Mouse (Mus musculus): ENCODE measurements at regions not wholly inside any gene's neighbourhood (a gene's known extent, or its start where the extent isn't known, plus 50 kb on each side); places are given as distances from the start of the nearest gene placed in this dataset.

GRCm38 (mm10) chr3:81535448-81536205 is 396.8 kb upstream of the Ctso start:
- Histone ChIP-seq H3K4me3 (ENCODE audit: insufficient read depth, low read depth, low read length) (no peak overlapping the region), H3K27me3 (ENCODE audit: control insufficient read depth, insufficient read depth, low read length) (no peaks in the 10 kb centered on the region), H3K27ac (replicated peaks; ENCODE audit: insufficient read depth, low read depth, low read length) (no peak overlapping the region), H3K4me1 (ENCODE audit: control insufficient read depth, insufficient read depth, low read length) (no peaks in the 10 kb centered on the region), H3K36me3 (ENCODE audit: control insufficient read depth, insufficient read depth, low read length) (no peaks in the 10 kb centered on the region), H3K79me2 (ENCODE audit: control insufficient read depth, insufficient read depth, low read length) (no peaks in the 10 kb centered on the region), H3K9ac (ENCODE audit: low read depth, low read length) (no peak overlapping the region)
- DNase-seq (ENCODE audit: extremely low read depth, low read depth, low spot score): no peak
- TF ChIP-seq POLR2A (IDR thresholded peaks at IDR 0.05; ENCODE audit: extremely low read depth, insufficient read depth, low read length): no peak
- TF ChIP-seq CTCF (IDR thresholded peaks at IDR 0.05; ENCODE audit: low read depth, low read length): no peak
- 61% methylated on average over 4 of the region's 4 CpGs for WGBS

GRCm38 (mm10) chr3:81554773-81555172 is 377.6 kb upstream of the Ctso start:
- H3K27ac ChIP-seq (replicated peaks; ENCODE audit: insufficient read depth, low read depth, low read length): no peak overlapping the region
- no peak overlapping the region for H3K4me3 ChIP-seq (ENCODE audit: insufficient read depth, low read depth, low read length)
- H3K79me2 ChIP-seq (ENCODE audit: control insufficient read depth, insufficient read depth, low read length): no peaks in the 10 kb centered on the region
- DNase-seq (ENCODE audit: extremely low read depth, low read depth, low spot score): peak; percentile 18
- no peaks in the 10 kb centered on the region for H3K27me3 ChIP-seq (ENCODE audit: control insufficient read depth, insufficient read depth, low read length)
- no peaks in the 10 kb centered on the region for H3K4me1 ChIP-seq (ENCODE audit: control insufficient read depth, insufficient read depth, low read length)
- TF ChIP-seq POLR2A (IDR thresholded peaks at IDR 0.05; ENCODE audit: extremely low read depth, insufficient read depth, low read length): no peak
- 46% methylated on average over 7 of the region's 7 CpGs for WGBS
- H3K9ac ChIP-seq (ENCODE audit: low read depth, low read length): no peak overlapping the region
- H3K36me3 ChIP-seq (ENCODE audit: control insufficient read depth, insufficient read depth, low read length): no peaks in the 10 kb centered on the region

GRCm38 (mm10) chr3:81562610-81563258 is 369.7 kb upstream of the Ctso start:
- 78% methylated on average over 2 of the region's 2 CpGs for WGBS
- TF ChIP-seq CTCF (IDR thresholded peaks at IDR 0.05; ENCODE audit: low read depth, low read length) (no peak), POLR2A (IDR thresholded peaks at IDR 0.05; ENCODE audit: extremely low read depth, insufficient read depth, low read length) (no peak)
- no peak overlapping the region for H3K27ac ChIP-seq (replicated peaks; ENCODE audit: insufficient read depth, low read depth, low read length)

GRCm38 (mm10) chr3:81563858-81564756 is 368.3 kb upstream of the Ctso start:
- no peak overlapping the region for H3K4me3 ChIP-seq (ENCODE audit: insufficient read depth, low read depth, low read length)
- no peaks in the 10 kb centered on the region for H3K79me2 ChIP-seq (ENCODE audit: control insufficient read depth, insufficient read depth, low read length)
- TF ChIP-seq CTCF (IDR thresholded peaks at IDR 0.05; ENCODE audit: low read depth, low read length) (no peak), POLR2A (IDR thresholded peaks at IDR 0.05; ENCODE audit: extremely low read depth, insufficient read depth, low read length) (no peak)
- no peaks in the 10 kb centered on the region for H3K36me3 ChIP-seq (ENCODE audit: control insufficient read depth, insufficient read depth, low read length)
- whole genome bisulfite sequencing: 66% methylated on average over 7 of the region's 7 CpGs
- H3K4me1 ChIP-seq (ENCODE audit: control insufficient read depth, insufficient read depth, low read length): no peaks in the 10 kb centered on the region
- no peak overlapping the region for H3K27ac ChIP-seq (replicated peaks; ENCODE audit: insufficient read depth, low read depth, low read length)
- DNase-seq (ENCODE audit: extremely low read depth, low read depth, low spot score): peak; percentile 24
- H3K9ac ChIP-seq (ENCODE audit: low read depth, low read length): no peak overlapping the region
- no peaks in the 10 kb centered on the region for H3K27me3 ChIP-seq (ENCODE audit: control insufficient read depth, insufficient read depth, low read length)

More at GRCm38 (mm10) chr3:81562610-81563258, 369.7 kb upstream of the Ctso start:
- Histone ChIP-seq H3K4me1 (ENCODE audit: control insufficient read depth, insufficient read depth, low read length) (no peaks in the 10 kb centered on the region), H3K36me3 (ENCODE audit: control insufficient read depth, insufficient read depth, low read length) (no peaks in the 10 kb centered on the region), H3K79me2 (ENCODE audit: control insufficient read depth, insufficient read depth, low read length) (no peaks in the 10 kb centered on the region), H3K27me3 (ENCODE audit: control insufficient read depth, insufficient read depth, low read length) (no peaks in the 10 kb centered on the region), H3K4me3 (ENCODE audit: insufficient read depth, low read depth, low read length) (no peak overlapping the region), H3K9ac (ENCODE audit: low read depth, low read length) (no peak overlapping the region)
- DNase-seq (ENCODE audit: extremely low read depth, low read depth, low spot score): no peak

GRCm38 (mm10) chr3:81564757-81565063 is 367.7 kb upstream of the Ctso start:
- no peaks in the 10 kb centered on the region for H3K36me3 ChIP-seq (ENCODE audit: control insufficient read depth, insufficient read depth, low read length)
- DNase-seq (ENCODE audit: extremely low read depth, low read depth, low spot score): no peak
- no peak overlapping the region for H3K27ac ChIP-seq (replicated peaks; ENCODE audit: insufficient read depth, low read depth, low read length)
- H3K4me3 ChIP-seq (ENCODE audit: insufficient read depth, low read depth, low read length): no peak overlapping the region
- H3K27me3 ChIP-seq (ENCODE audit: control insufficient read depth, insufficient read depth, low read length): no peaks in the 10 kb centered on the region
- H3K79me2 ChIP-seq (ENCODE audit: control insufficient read depth, insufficient read depth, low read length): no peaks in the 10 kb centered on the region
- WGBS: 60% methylated on average over 1 of the region's 1 CpGs
- no peak for TF ChIP-seq CTCF (IDR thresholded peaks at IDR 0.05; ENCODE audit: low read depth, low read length)
- no peak for TF ChIP-seq POLR2A (IDR thresholded peaks at IDR 0.05; ENCODE audit: extremely low read depth, insufficient read depth, low read length)
- H3K4me1 ChIP-seq (ENCODE audit: control insufficient read depth, insufficient read depth, low read length): no peaks in the 10 kb centered on the region
- no peak overlapping the region for H3K9ac ChIP-seq (ENCODE audit: low read depth, low read length)
